ENCODE assay signal across 25 mouse cellular contexts in genomic region chr12:105824743-105825142, GRCm38 (mm10). TPM values are rescaled to one million over a fixed set of nuclear protein-coding genes. Genes with fewer than 3 reads are reported as not detected.
DNase-seq lines count a peak whose midpoint lies in the region; ATAC-seq and TF ChIP-seq lines count a peak whose summit lies in the region.
"Had no signal": no experiment of that assay in that cellular context is flagged by ENCODE, and none has a peak within 500 bp of the region (broad histone marks: within the 10 kb centered on the region; RNA-seq: fewer than 3 reads in every experiment).

No protein-coding gene starts in this region.

- no peaks in the 10 kb centered on the region for H3K9me3 ChIP-seq in stomach, embryonic 15.5 days
- no peaks in the 10 kb centered on the region for H3K9me3 ChIP-seq in stomach, postnatal 0 days (ENCODE audit: control insufficient read depth, low read length)
- H3K9me3 ChIP-seq in liver, embryonic 15.5 days (replicated peaks): no peaks in the 10 kb centered on the region
- H3K9me3 ChIP-seq in forebrain, postnatal 0 days (ENCODE audit: low read length): no peaks in the 10 kb centered on the region
- H3K9me3 ChIP-seq: embryonic facial prominence, embryonic 15.5 days; forebrain, embryonic 12.5 days; heart, embryonic 13.5 days; hindbrain, embryonic 10.5 days; midbrain, embryonic 10.5 days had no signal

- TF ChIP-seq CTCF in stomach, postnatal 0 days (IDR thresholded peaks at IDR 0.05; ENCODE audit: low read depth): no peak
- no peak for TF ChIP-seq CTCF in forebrain, postnatal 0 days (IDR thresholded peaks at IDR 0.05; ENCODE audit: low read depth)

- H3K4me2 ChIP-seq in stomach, embryonic 15.5 days: no peak overlapping the region
- no peak overlapping the region for H3K4me2 ChIP-seq in stomach, postnatal 0 days (replicated peaks; ENCODE audit: low read depth)
- peak overlapping the region; percentile 25; the same call in 1 of the 2 replicates for H3K4me2 ChIP-seq in liver, embryonic 15.5 days
- no peak overlapping the region for H3K4me2 ChIP-seq in forebrain, postnatal 0 days (ENCODE audit: low read depth)
- H3K4me2 ChIP-seq: embryonic facial prominence, embryonic 15.5 days; forebrain, embryonic 12.5 days; heart, embryonic 13.5 days had no signal

- H3K4me3 ChIP-seq in stomach, embryonic 15.5 days (replicated peaks): no peak overlapping the region
- no peak overlapping the region for H3K4me3 ChIP-seq in stomach, postnatal 0 days (ENCODE audit: low read depth, low read length)
- H3K4me3 ChIP-seq in liver, embryonic 15.5 days (replicated peaks): no peak overlapping the region
- no peak overlapping the region for H3K4me3 ChIP-seq in forebrain, postnatal 0 days (ENCODE audit: low read depth, low read length)
- H3K4me3 ChIP-seq: embryonic facial prominence, embryonic 15.5 days; forebrain, embryonic 12.5 days; heart, embryonic 13.5 days; hindbrain, embryonic 10.5 days; midbrain, embryonic 10.5 days had no signal

- no peak for DNase-seq in stomach, postnatal 0 days (ENCODE audit: low spot score)
- no peak for DNase-seq in thymus, postnatal 36 days
- no peak for DNase-seq in forebrain, postnatal 0 days
- DNase-seq in kidney, postnatal 10 days: no peak
- DNase-seq: adrenal gland, adult 8-10 months; cerebellum, adult 11-12 months; cerebellum, postnatal 25 days; kidney, adult 8-10 months; kidney, postnatal 4 days; layer of hippocampus, adult 9-11 months; lung, adult 2 months; lung, postnatal 36 days; retina, postnatal 1 day; right cerebral cortex, postnatal 4 days; thymus, postnatal 25 days had no signal

- no peak for TF ChIP-seq EP300 in stomach, postnatal 0 days (optimal IDR thresholded peaks at IDR 0.05)

- 80% methylated on average over 8 of the region's 8 CpGs for WGBS in stomach, embryonic 15.5 days
- 81% methylated on average over 8 of the region's 8 CpGs for WGBS in stomach, postnatal 0 days
- WGBS in liver, embryonic 15.5 days (ENCODE audit: insufficient replicate concordance): 32% methylated on average over 8 of the region's 8 CpGs
- 87% methylated on average over 8 of the region's 8 CpGs for WGBS in forebrain, postnatal 0 days

- no peak overlapping the region for H3K27ac ChIP-seq in stomach, embryonic 15.5 days
- no peak overlapping the region for H3K27ac ChIP-seq in stomach, postnatal 0 days (replicated peaks)
- peak overlapping the region; percentile 61; the same call in 1 of the 2 replicates for H3K27ac ChIP-seq in liver, embryonic 15.5 days (replicated peaks)
- H3K27ac ChIP-seq in forebrain, postnatal 0 days (ENCODE audit: low read depth, low read length): no peak overlapping the region
- H3K27ac ChIP-seq: embryonic facial prominence, embryonic 15.5 days; forebrain, embryonic 12.5 days; heart, embryonic 13.5 days; hindbrain, embryonic 10.5 days; hindbrain, postnatal 0 days; midbrain, embryonic 10.5 days had no signal

- H3K9ac ChIP-seq in stomach, embryonic 15.5 days: no peak overlapping the region
- no peak overlapping the region for H3K9ac ChIP-seq in stomach, postnatal 0 days (ENCODE audit: low read length)
- H3K9ac ChIP-seq in liver, embryonic 15.5 days: no peak overlapping the region
- no peak overlapping the region for H3K9ac ChIP-seq in forebrain, postnatal 0 days
- H3K9ac ChIP-seq: embryonic facial prominence, embryonic 15.5 days; forebrain, embryonic 12.5 days; heart, embryonic 13.5 days had no signal

- peaks cover 59% of the 10 kb centered on the region for H3K36me3 ChIP-seq in stomach, embryonic 15.5 days
- peaks cover 32% of the 10 kb centered on the region for H3K36me3 ChIP-seq in stomach, postnatal 0 days (ENCODE audit: control insufficient read depth, insufficient read depth, low read length)
- H3K36me3 ChIP-seq in liver, embryonic 15.5 days (replicated peaks): peaks cover 90% of the 10 kb centered on the region
- H3K36me3 ChIP-seq in forebrain, postnatal 0 days (ENCODE audit: insufficient read depth): peaks cover 71% of the 10 kb centered on the region

- no peaks in the 10 kb centered on the region for H3K27me3 ChIP-seq in stomach, embryonic 15.5 days (replicated peaks)
- H3K27me3 ChIP-seq in stomach, postnatal 0 days (ENCODE audit: control insufficient read depth, insufficient read depth, low read length): no peaks in the 10 kb centered on the region
- no peaks in the 10 kb centered on the region for H3K27me3 ChIP-seq in liver, embryonic 15.5 days
- H3K27me3 ChIP-seq in forebrain, postnatal 0 days (ENCODE audit: insufficient read depth, low read length): no peaks in the 10 kb centered on the region
- H3K27me3 ChIP-seq: CH12.LX; embryonic facial prominence, embryonic 15.5 days; forebrain, embryonic 12.5 days; heart, embryonic 13.5 days had no signal

- H3K4me1 ChIP-seq in stomach, embryonic 15.5 days: no peaks in the 10 kb centered on the region
- no peaks in the 10 kb centered on the region for H3K4me1 ChIP-seq in stomach, postnatal 0 days (replicated peaks; ENCODE audit: control insufficient read depth, insufficient read depth)
- peaks cover 23% of the 10 kb centered on the region for H3K4me1 ChIP-seq in liver, embryonic 15.5 days (replicated peaks)
- H3K4me1 ChIP-seq in forebrain, postnatal 0 days (ENCODE audit: insufficient read depth): no peaks in the 10 kb centered on the region
- H3K4me1 ChIP-seq: embryonic facial prominence, embryonic 15.5 days; forebrain, embryonic 12.5 days; heart, embryonic 13.5 days; hindbrain, embryonic 10.5 days; midbrain, embryonic 10.5 days had no signal

- peak; percentile 79; the same call in 1 of the 2 replicates for ATAC-seq in stomach, embryonic 15.5 days (ENCODE audit: insufficient read depth, low FRiP score, low read depth)
- ATAC-seq in stomach, postnatal 0 days (ENCODE audit: low FRiP score, low TSS enrichment): no peak
- peak; percentile 83 for ATAC-seq in erythroid progenitor cell, adult 5-6 weeks (replicated peaks; ENCODE audit: low FRiP score, poor library complexity, severe bottlenecking)
- peak; percentile 89 for ATAC-seq in liver, embryonic 15.5 days (ENCODE audit: insufficient read depth)
- ATAC-seq in forebrain, postnatal 0 days: no peak
- ATAC-seq: hindbrain, postnatal 0 days had no signal

RNA-seq across cellular contexts. Expression of gene Papola, which starts 40.2 kb away (rescaled TPM):
- polyA plus RNA-seq in stomach, embryonic 15.5 days (2015; fragmentation: Nextera tagmentation; extraction: Ambion mirVana): 199 and 202 TPM in 2 replicates
- 104 and 105 TPM in 2 replicates for polyA plus RNA-seq in stomach, postnatal 0 days (2015; fragmentation: Nextera tagmentation; extraction: Ambion mirVana)
- 104 and 179 TPM in 2 replicates for total RNA-seq in erythroid progenitor cell, adult 5-6 weeks (2015; ENCODE audit: low replicate concordance)
- total RNA-seq in erythroid progenitor cell, adult 5-6 weeks (2017; ENCODE audit: low replicate concordance): 74.6 and 104 TPM in 2 replicates
- 90.3 and 97.1 TPM in 2 replicates for polyA plus RNA-seq in liver, embryonic 15.5 days (2015; fragmentation: Nextera tagmentation; extraction: Ambion mirVana)
- total RNA-seq in forebrain, postnatal 0 days (2014; rRNA removed): 96.8 and 110 TPM in 2 replicates
- 117 and 131 TPM in 2 replicates for polyA plus RNA-seq in forebrain, postnatal 0 days (2015; fragmentation: Nextera tagmentation; extraction: Ambion mirVana)

Comparison
In these comparisons a context has a peak if more than half of its experiments do, and no peak if none do; other contexts are left out.
1. ATAC-seq: peak in stomach, embryonic 15.5 days (single experiment), erythroid progenitor cell, adult 5-6 weeks (single experiment) and liver, embryonic 15.5 days (single experiment); none in stomach, postnatal 0 days (single experiment) and forebrain, postnatal 0 days (single experiment).